Mouse (Mus musculus): ENCODE data around the gene Dynlt1a.
A peak's percentile ranks its signal among the peaks of the same experiment; 100 is the strongest.
"Not testable (repeated sequence)": the region's sequence is repeated elsewhere in the genome, so short reads cannot be mapped to it uniquely, and the experiment has no call there.

The Dynlt1a gene

DNA sequence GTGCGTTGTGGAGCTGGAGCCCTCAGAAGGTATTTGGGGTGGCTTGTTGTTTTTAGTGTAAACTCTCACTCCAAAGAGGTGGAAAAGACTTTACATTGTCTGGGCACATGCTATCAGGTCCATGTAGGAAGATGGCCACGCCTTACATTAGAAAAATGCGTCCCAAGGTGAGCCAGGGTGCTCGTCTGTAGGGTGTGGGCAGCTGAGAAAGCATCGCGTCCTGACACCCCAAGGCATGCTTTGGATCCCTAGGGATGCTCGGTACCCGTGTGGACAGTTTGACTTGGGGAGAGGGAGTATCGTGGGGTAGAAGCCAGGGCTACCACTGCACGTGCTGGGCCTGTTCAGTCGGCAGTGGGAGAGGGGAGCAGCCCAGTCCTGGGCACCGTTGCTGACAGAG lies 28.3 kb downstream of the Dynlt1a start:
- ATAC-seq (ENCODE audit: low TSS enrichment), result not testable (repeated sequence)

GRCm38 (mm10) chr17:6286169-6286568 lies 31.1 kb downstream of the Dynlt1a start:
- ATAC-seq (ENCODE audit: low TSS enrichment), result not testable (repeated sequence)

GRCm38 (mm10) chr17:6283137-6283536 lies 34.2 kb downstream of the Dynlt1a start:
- ATAC-seq (ENCODE audit: low TSS enrichment), result not testable (repeated sequence)

DNA sequence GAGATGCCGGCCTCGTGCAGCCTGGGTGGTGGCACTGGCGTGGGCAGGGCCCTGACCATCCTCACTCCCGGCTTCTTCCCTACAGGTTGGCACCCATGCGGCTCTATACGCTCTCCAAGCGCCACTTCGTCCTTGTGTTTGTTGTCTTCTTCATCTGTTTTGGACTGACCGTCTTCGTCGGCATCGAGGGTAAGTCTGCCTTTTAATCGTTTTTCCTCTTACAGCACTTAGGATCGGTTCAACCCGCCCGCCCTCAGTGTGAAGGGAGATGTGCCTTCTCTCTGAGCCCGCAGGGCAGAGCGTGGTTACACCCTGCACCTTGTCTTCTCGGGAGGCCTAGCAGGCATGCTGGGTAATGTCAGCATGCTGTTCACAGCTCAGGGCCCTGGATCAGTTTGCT lies 36.8 kb downstream of the Dynlt1a start:
- not testable (repeated sequence) for ATAC-seq (ENCODE audit: low TSS enrichment)

DNA sequence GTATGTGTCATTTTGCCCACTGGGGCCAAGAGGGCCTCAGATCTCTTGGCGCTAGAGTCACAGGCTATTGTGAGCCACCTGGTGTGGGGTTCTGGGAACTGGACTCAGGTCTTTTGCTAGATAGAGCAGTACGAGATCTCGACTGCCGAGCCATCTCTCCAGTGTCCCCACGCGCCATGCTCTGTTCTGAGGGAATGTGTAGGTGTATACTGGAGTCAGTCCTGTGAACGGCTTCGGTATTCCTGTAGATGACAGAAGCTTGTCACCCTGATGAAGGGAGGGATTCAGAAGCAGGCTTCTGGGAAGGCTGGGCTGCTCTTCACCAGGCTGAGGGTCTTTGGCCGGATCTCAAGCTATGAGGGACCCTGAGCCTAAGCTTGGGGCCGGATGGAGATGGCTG lies 37.5 kb downstream of the Dynlt1a start:
- peak; percentile 96 for ATAC-seq (ENCODE audit: low TSS enrichment)

DNA sequence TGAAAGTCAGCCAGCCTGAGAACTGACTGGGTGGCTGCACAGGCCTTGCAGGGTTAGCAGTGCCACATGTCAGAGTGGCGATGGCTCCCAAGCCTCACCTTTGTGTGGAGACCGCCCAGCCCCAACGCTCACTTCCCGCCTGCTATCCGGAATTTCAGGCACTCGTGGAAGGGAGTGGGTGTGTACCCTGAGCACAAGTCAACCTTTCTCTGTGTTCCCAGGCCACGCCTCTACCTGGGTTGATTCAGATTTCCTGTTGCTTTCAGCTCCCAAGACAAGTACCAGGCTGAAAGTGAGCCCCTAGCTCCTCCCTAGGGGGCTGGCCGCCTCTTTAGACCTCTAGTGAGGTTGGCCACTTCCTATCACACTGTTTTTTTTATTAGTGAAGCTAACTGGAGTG lies 38.1 kb downstream of the Dynlt1a start:
- ATAC-seq (ENCODE audit: low TSS enrichment), result not testable (repeated sequence)

- ATAC-seq (ENCODE audit: low TSS enrichment), result not testable (repeated sequence)
Measured at GRCm38 (mm10) chr17:6274693-6275092, 42.6 kb downstream of the Dynlt1a start.

- ATAC-seq (ENCODE audit: low TSS enrichment), result not testable (repeated sequence)
Measured at GRCm38 (mm10) chr17:6271970-6272369, 45.3 kb downstream of the Dynlt1a start.

DNA sequence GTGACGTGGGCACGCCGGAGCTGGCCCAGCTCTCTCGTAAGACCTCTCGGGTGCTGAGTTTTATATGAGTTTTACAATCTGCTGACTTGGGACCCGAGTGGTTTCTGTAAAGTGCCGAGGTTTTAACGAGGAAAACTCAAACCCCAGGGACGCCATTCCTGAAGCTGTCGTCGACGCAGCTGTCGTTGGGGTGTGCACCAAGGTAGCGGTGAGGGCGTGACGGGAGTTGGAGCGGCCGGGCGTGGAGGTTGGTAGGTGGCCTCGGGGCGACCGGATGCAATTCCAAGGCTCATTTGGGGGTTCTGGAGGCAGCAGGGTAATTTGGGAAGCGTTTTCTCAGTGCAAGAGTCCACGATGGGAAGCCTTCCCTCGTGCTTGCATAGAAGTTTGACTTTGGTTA lies 46.5 kb downstream of the Dynlt1a start:
- peak; percentile 18; the same call in 1 of the 2 replicates for ATAC-seq (ENCODE audit: low TSS enrichment)

GRCm38 (mm10) chr17:6269876-6270831 lies 47.1 kb downstream of the Dynlt1a start:
- peak; percentile 81 for ATAC-seq (ENCODE audit: low TSS enrichment)

DNA sequence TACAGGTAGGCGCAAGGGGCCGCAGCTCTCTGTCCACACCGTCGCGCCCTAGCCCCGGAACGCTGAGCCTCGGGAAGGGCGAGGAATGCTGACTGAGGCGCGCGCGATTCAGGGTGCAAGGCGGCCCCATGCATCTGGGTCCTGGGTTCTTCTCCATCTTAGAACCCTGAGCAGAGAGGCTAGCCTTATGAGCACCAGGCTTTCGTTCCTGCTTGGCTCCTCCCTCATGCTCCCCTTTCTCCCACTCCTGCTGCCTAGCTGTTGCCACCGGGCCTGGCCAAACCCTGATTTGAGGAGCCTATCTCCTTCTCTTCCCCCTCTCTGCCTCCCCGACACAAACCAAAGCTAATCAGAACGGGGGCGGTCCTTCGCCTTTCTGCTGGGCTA lies 60.2 kb downstream of the Dynlt1a start:
- peak; percentile 64 for ATAC-seq (ENCODE audit: low TSS enrichment)

DNA sequence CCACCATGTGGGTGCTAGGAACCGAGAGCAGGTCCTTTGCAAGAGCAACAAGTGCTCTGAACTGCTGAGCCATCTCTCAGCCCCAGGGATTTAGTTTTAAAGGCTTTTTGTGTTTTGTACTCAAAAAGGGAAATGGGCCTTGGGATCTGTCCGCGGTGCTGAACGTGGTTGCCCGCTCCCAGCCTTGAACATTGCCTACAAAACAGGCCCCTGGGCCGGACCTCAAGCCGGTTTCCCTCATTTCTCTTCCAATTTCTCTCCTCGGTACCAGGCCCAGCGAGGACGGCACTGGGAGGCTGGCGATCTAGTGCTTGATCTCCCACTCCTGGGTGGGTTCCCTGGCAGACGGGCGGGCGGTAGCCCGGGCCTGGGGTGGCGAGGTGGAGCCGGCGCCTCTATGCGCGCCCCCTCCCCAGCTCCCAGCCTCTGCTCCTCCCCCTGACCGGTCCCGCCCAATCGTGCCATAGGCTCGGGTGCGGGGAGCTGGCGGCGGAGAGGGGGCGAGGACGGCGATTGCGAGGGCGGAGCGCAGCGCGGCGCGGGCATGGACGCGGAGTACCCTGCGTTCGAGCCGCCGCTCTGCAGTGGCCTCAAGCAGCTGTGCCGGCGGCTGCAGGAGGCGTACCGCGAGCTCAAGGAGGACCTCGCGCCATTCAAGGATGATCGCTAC lies 60.8 kb downstream of the Dynlt1a start, which contains the start of gene Tmem181a:
TSS of gene Tmem181a (plus strand) at position 461 of the 670 bp plus-strand sequence.
- ATAC-seq (ENCODE audit: low TSS enrichment), result peak; percentile 75

Measured in frontal cortex, adult (tissue).